Mouse (Mus musculus): Measurements from ENCODE around the gene Sel1l.

GRCm38 (mm10) chr12:91765054-91765453, 83.9 kb downstream of the Sel1l start:
- no peak for TF ChIP-seq CTCF (IDR thresholded peaks at IDR 0.05; ENCODE audit: extremely low read depth, insufficient read depth, insufficient read length, insufficient replicate concordance)
- TF ChIP-seq POLR2A (IDR thresholded peaks at IDR 0.05; ENCODE audit: low read depth, low read length), result no peak

Measured in spleen, adult 2 months (tissue).